Mouse (Mus musculus): ENCODE data around the gene Tyms. TPM values are rescaled to one million over a fixed set of nuclear protein-coding genes. Genes with fewer than 3 reads are reported as not detected.

Gene Tyms
- polyA plus RNA-seq, 1 experiment: 39.4 TPM

DNA sequence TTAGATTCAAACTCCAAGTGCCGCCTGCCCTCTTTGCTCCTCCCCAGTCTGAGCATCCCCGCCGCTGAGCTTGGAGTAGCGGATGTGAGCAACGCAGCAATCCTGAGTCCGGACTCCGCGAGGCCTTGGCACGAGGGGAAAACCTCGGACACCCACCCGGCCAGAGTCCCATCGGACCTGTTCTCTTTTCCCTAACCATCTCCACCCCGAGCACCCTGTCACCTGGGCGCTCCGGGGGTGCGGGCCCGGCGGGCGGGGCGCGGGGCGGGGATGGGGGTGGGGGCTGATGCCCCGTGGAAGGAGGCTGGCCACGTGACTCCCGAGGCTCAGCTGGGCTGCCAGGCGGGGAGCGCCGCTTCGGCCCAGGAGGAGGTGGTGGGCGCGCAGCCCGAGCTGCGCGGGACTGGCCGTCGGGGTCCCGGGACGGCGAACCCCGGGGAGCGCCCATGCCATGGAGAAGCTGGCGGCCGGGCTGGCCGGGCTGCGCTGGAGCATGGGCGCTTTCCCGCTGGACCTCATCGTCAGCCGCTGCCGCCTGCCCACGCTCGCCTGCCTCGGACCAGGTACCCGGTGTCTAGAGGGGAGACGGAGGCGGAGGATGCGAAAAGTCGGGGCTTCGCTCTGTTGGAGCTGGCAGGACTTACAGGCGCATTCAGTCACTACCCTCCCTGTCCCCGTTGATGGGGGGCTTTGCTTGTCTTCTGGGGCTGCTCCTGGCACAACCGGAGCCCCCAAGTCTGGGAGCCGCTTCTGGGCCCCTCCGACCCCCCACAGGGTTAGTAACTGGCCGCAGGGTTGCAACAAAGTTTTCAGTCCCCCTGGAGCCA, 31.6 kb upstream of the Tyms start, which contains the start of gene Garem2:
TSS of gene Garem2 (plus strand) at position 321 of the 827 bp plus-strand sequence.
- H3K79me2 ChIP-seq (ENCODE audit: control insufficient read depth, insufficient read depth): no peaks in the 10 kb centered on the region
- no peaks in the 10 kb centered on the region for H3K36me3 ChIP-seq (ENCODE audit: control insufficient read depth, insufficient read depth)
- TF ChIP-seq TCF3 (IDR thresholded peaks at IDR 0.05; ENCODE audit: insufficient read length, low read depth) (no peak), USF1 (IDR thresholded peaks at IDR 0.05; ENCODE audit: low read depth) (no peak), MYOG (IDR thresholded peaks at IDR 0.05; ENCODE audit: control insufficient read depth in 1 of 3, insufficient read depth in 1 of 3, insufficient read length in 2 of 3, low read depth in 2 of 3) (no peak)
- peak within 1 kb of the TSS; percentile 25 for H3ac ChIP-seq (ENCODE audit: control insufficient read depth, insufficient read length)
- H3K4me2 ChIP-seq (ENCODE audit: low read depth): peak within 1 kb of the TSS; percentile 62
- no peak within 1 kb of the TSS for H3K4me3 ChIP-seq
- peaks cover 38% of the 10 kb centered on the region for H3K27me3 ChIP-seq (ENCODE audit: control insufficient read depth, insufficient read depth, insufficient read length)

DNA sequence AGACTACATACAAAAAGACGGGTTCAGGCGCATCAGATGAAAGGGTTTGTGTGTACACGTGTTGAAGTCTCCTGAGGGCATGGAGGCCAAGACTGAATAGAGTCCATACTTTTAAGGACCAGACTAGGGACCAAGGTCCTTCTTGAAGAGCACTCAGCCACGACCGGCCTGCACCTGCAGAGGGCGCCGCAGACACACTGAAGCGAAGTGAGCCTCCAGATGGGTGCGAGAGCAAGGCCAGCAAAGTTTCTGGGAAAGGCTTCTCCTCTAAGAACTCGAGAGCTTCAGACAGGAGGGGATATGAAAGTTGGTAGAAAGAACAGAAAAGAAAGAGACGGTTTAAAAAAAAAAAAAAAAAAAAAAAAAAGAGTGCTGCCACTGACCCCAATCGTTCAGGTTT, 30.9 kb upstream of the Tyms start:
- H3ac ChIP-seq (ENCODE audit: control insufficient read depth, insufficient read length): no peak overlapping the region
- H3K36me3 ChIP-seq (ENCODE audit: control insufficient read depth, insufficient read depth): no peaks in the 10 kb centered on the region
- H3K4me2 ChIP-seq (ENCODE audit: low read depth): no peak overlapping the region
- no peaks in the 10 kb centered on the region for H3K79me2 ChIP-seq (ENCODE audit: control insufficient read depth, insufficient read depth)
- peaks cover 38% of the 10 kb centered on the region for H3K27me3 ChIP-seq (ENCODE audit: control insufficient read depth, insufficient read depth, insufficient read length)
- TF ChIP-seq E2F4 (IDR thresholded peaks at IDR 0.05; ENCODE audit: insufficient read depth): no peak
- TF ChIP-seq TCF12 (IDR thresholded peaks at IDR 0.05; ENCODE audit: insufficient read depth, poor library complexity, severe bottlenecking): no peak
- no peak for TF ChIP-seq USF1 (IDR thresholded peaks at IDR 0.05; ENCODE audit: low read depth)
- no peak for TF ChIP-seq MYOD1 (IDR thresholded peaks at IDR 0.05; ENCODE audit: control insufficient read depth in 1 of 3, insufficient read length in 2 of 3, low read depth in 2 of 3)
- TF ChIP-seq MAX (IDR thresholded peaks at IDR 0.05; ENCODE audit: low read depth): no peak
- TF ChIP-seq CEBPB (IDR thresholded peaks at IDR 0.05; ENCODE audit: insufficient read depth, poor library complexity, severe bottlenecking): no peak
- H3K4me3 ChIP-seq: no peak overlapping the region

DNA sequence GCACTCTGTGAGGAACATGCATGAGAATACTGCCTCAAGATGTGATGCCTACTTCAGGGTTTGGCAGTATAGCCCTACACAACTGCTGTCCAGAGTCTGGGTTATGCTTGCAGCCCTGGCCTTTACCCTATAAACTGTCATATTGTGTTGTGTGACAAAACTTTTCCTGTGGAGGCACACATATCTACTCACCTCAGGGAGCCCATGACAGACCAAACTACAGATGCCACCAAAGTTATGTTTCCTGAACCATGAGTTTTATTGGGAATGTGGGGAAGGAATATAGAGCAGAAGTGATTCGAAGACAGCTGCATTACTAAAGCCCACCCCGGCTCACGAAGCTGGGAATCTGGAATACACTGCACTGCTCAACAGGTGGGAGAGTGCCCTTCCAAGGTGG, 29.9 kb upstream of the Tyms start:
- Histone ChIP-seq H3K79me2 (ENCODE audit: control insufficient read depth, insufficient read depth) (no peaks in the 10 kb centered on the region), H3K27me3 (ENCODE audit: control insufficient read depth, insufficient read depth, insufficient read length) (peaks cover 39% of the 10 kb centered on the region), H3K4me3 (no peak overlapping the region), H3K4me2 (ENCODE audit: low read depth) (no peak overlapping the region), H3ac (ENCODE audit: control insufficient read depth, insufficient read length) (no peak overlapping the region), H3K36me3 (ENCODE audit: control insufficient read depth, insufficient read depth) (no peaks in the 10 kb centered on the region)
- TF ChIP-seq REST (IDR thresholded peaks at IDR 0.05; ENCODE audit: insufficient read depth, insufficient read length) (no peak), CEBPB (IDR thresholded peaks at IDR 0.05; ENCODE audit: insufficient read depth, poor library complexity, severe bottlenecking) (no peak), MYOG (IDR thresholded peaks at IDR 0.05; ENCODE audit: control insufficient read depth in 1 of 3, insufficient read depth in 1 of 3, insufficient read length in 2 of 3, low read depth in 2 of 3) (no peak), E2F4 (IDR thresholded peaks at IDR 0.05; ENCODE audit: insufficient read depth) (no peak), USF1 (IDR thresholded peaks at IDR 0.05; ENCODE audit: low read depth) (no peak), SRF (IDR thresholded peaks at IDR 0.05; ENCODE audit: control insufficient read depth, insufficient read length, low read depth) (no peak), TCF12 (IDR thresholded peaks at IDR 0.05; ENCODE audit: insufficient read depth, poor library complexity, severe bottlenecking) (no peak), MAX (IDR thresholded peaks at IDR 0.05; ENCODE audit: low read depth) (no peak), TCF3 (IDR thresholded peaks at IDR 0.05; ENCODE audit: insufficient read length, low read depth) (no peak), POLR2AphosphoS2 (IDR thresholded peaks at IDR 0.05; ENCODE audit: insufficient read length, low read depth) (no peak), POLR2A (IDR thresholded peaks at IDR 0.05; ENCODE audit: insufficient read length, low read depth) (no peak), MYOD1 (IDR thresholded peaks at IDR 0.05; ENCODE audit: control insufficient read depth in 1 of 3, insufficient read length in 2 of 3, low read depth in 2 of 3) (no peak)

DNA sequence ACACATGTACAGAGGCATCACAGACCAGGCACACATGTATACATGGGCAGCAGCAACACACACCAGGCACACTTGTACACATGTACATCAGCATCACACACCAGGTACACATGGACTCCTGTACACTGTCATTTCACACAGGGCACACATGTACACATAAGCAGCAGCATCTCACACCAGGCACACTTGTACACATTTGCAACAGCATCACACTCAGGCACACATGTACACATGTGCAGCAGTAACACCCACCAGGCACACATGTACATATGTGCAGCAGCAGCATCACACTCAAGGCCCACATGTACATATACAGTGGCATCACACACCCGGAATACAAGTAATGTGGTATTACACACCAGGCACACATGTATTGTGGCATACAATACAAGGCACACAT, 24.8 kb upstream of the Tyms start:
- no peaks in the 10 kb centered on the region for H3K79me2 ChIP-seq (ENCODE audit: control insufficient read depth, insufficient read depth)
- H3K4me2 ChIP-seq (ENCODE audit: low read depth): no peak overlapping the region
- TF ChIP-seq USF1 (IDR thresholded peaks at IDR 0.05; ENCODE audit: low read depth) (no peak), MYOG (IDR thresholded peaks at IDR 0.05; ENCODE audit: control insufficient read depth in 1 of 3, insufficient read depth in 1 of 3, insufficient read length in 2 of 3, low read depth in 2 of 3) (no peak), POLR2A (IDR thresholded peaks at IDR 0.05; ENCODE audit: insufficient read length, low read depth) (no peak), CEBPB (IDR thresholded peaks at IDR 0.05; ENCODE audit: insufficient read depth, poor library complexity, severe bottlenecking) (no peak), REST (IDR thresholded peaks at IDR 0.05; ENCODE audit: insufficient read depth, insufficient read length) (no peak), MAX (IDR thresholded peaks at IDR 0.05; ENCODE audit: low read depth) (no peak), TCF12 (IDR thresholded peaks at IDR 0.05; ENCODE audit: insufficient read depth, poor library complexity, severe bottlenecking) (no peak), E2F4 (IDR thresholded peaks at IDR 0.05; ENCODE audit: insufficient read depth) (no peak)
- peaks cover 14% of the 10 kb centered on the region for H3K27me3 ChIP-seq (ENCODE audit: control insufficient read depth, insufficient read depth, insufficient read length)
- H3ac ChIP-seq (ENCODE audit: control insufficient read depth, insufficient read length): no peak overlapping the region
- no peaks in the 10 kb centered on the region for H3K36me3 ChIP-seq (ENCODE audit: control insufficient read depth, insufficient read depth)
- H3K4me3 ChIP-seq: no peak overlapping the region

- TF ChIP-seq SRF (IDR thresholded peaks at IDR 0.05; ENCODE audit: control insufficient read depth, insufficient read length, low read depth) (no peak), REST (IDR thresholded peaks at IDR 0.05; ENCODE audit: insufficient read depth, insufficient read length) (no peak), TCF12 (IDR thresholded peaks at IDR 0.05; ENCODE audit: insufficient read depth, poor library complexity, severe bottlenecking) (no peak), TCF3 (IDR thresholded peaks at IDR 0.05; ENCODE audit: insufficient read length, low read depth) (no peak), MYOG (IDR thresholded peaks at IDR 0.05; ENCODE audit: control insufficient read depth in 1 of 3, insufficient read depth in 1 of 3, insufficient read length in 2 of 3, low read depth in 2 of 3) (no peak), USF1 (IDR thresholded peaks at IDR 0.05; ENCODE audit: low read depth) (no peak), MYOD1 (IDR thresholded peaks at IDR 0.05; ENCODE audit: control insufficient read depth in 1 of 3, insufficient read length in 2 of 3, low read depth in 2 of 3) (no peak), CEBPB (IDR thresholded peaks at IDR 0.05; ENCODE audit: insufficient read depth, poor library complexity, severe bottlenecking) (no peak), E2F4 (IDR thresholded peaks at IDR 0.05; ENCODE audit: insufficient read depth) (no peak), MAX (IDR thresholded peaks at IDR 0.05; ENCODE audit: low read depth) (no peak), POLR2A (IDR thresholded peaks at IDR 0.05; ENCODE audit: insufficient read length, low read depth) (no peak), POLR2AphosphoS2 (IDR thresholded peaks at IDR 0.05; ENCODE audit: insufficient read length, low read depth) (no peak)
- no peak overlapping the region for H3ac ChIP-seq (ENCODE audit: control insufficient read depth, insufficient read length)
These were observed 22.3 kb upstream of the Tyms start for GRCm38 (mm10) chr5:30095731-30096130.

More at GRCm38 (mm10) chr5:30095731-30096130, 22.3 kb upstream of the Tyms start:
- Histone ChIP-seq H3K79me2 (ENCODE audit: control insufficient read depth, insufficient read depth) (no peaks in the 10 kb centered on the region), H3K4me2 (ENCODE audit: low read depth) (no peak overlapping the region), H3K36me3 (ENCODE audit: control insufficient read depth, insufficient read depth) (no peaks in the 10 kb centered on the region), H3K4me3 (no peak overlapping the region), H3K27me3 (ENCODE audit: control insufficient read depth, insufficient read depth, insufficient read length) (peaks cover 7% of the 10 kb centered on the region)
